Mouse (Mus musculus) lung, postnatal 0 days (tissue): ENCODE measurements around the gene Igflr1.

Experiments
- CTCF ChIP-seq: IDR thresholded peaks from 2 replicates; pipeline ENCODE4 v1.5.1; 2016; ENCODE audit warnings: antibody characterized with exemption, mild to moderate bottlenecking
- EP300 ChIP-seq: IDR thresholded peaks from 2 replicates; pipeline ENCODE4 v1.6.1; 2016; ENCODE audit warnings: antibody characterized with exemption, mild to moderate bottlenecking, control low read depth

DNA sequence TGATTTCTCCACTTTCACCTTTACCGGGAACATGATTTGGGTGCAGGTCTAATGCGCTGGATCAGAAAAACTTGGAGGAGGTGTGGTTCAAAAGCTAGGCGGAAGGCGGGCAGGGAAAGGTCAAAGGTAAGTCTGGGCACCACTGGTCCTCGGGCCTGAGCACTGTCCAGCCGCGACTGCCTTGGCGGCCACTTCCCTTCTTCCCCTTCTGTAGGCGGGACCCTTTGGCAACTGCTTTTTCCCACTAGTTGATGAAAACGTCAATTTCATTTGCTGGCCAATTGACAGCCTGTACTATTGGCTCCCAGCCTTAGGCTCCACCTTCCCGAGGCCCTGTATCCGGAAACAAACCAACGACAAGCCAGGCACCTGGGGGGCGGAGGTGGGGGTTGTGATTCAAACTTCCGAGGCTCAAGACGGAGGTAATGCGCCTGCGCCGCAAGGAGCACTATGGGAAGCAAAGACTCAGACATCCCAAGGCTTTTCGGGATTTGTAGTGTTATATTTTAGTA, 5.7 kb upstream of the Igflr1 start, which contains the start of gene Lin37:
- no peak for TF ChIP-seq CTCF
- no peak for TF ChIP-seq EP300
